Mouse (Mus musculus) urinary bladder, postnatal 10 days (tissue): ENCODE results near the gene Tldc2.

ENCODE experiments used
- DNase-seq: peaks from one replicate; pipeline ENCODE4 v3.0.0; 2022; ENCODE audit warnings: low spot score

Tldc2 gene

GRCm38 (mm10) chr2:157127370-157127769, 40.5 kb downstream of the Tldc2 start:
- DNase-seq: no peak

- DNase-seq: no peak
Observed at GRCm38 (mm10) chr2:157128072-157128471, 41.2 kb downstream of the Tldc2 start.

- DNase-seq: no peak
Observed at GRCm38 (mm10) chr2:157129096-157129495, 42.2 kb downstream of the Tldc2 start.

GRCm38 (mm10) chr2:157129601-157130164, 42.8 kb downstream of the Tldc2 start:
- DNase-seq: no peak

GRCm38 (mm10) chr2:157130813-157131514, 44.1 kb downstream of the Tldc2 start:
- no peak for DNase-seq

GRCm38 (mm10) chr2:157132086-157132485, 45.2 kb downstream of the Tldc2 start:
- no peak for DNase-seq

- DNase-seq: no peak
Observed at GRCm38 (mm10) chr2:157132686-157133540, 46.1 kb downstream of the Tldc2 start.

GRCm38 (mm10) chr2:157133769-157134478, 47.1 kb downstream of the Tldc2 start:
- DNase-seq: no peak

GRCm38 (mm10) chr2:157134479-157134931, 47.6 kb downstream of the Tldc2 start:
- DNase-seq: no peak

GRCm38 (mm10) chr2:157135014-157135413, 48.2 kb downstream of the Tldc2 start, which contains the start of gene Samhd1:
Samhd1 (minus strand) TSS chr2:157135265.
- DNase-seq: peak; percentile 80

GRCm38 (mm10) chr2:157135529-157136120, 48.8 kb downstream of the Tldc2 start:
- DNase-seq: no peak

GRCm38 (mm10) chr2:157136176-157136575, 49.3 kb downstream of the Tldc2 start:
- no peak for DNase-seq

GRCm38 (mm10) chr2:157136646-157137045, 49.8 kb downstream of the Tldc2 start:
- DNase-seq: no peak

- no peak for DNase-seq
Observed at GRCm38 (mm10) chr2:157137959-157138731, 51.3 kb downstream of the Tldc2 start.

GRCm38 (mm10) chr2:157138808-157139207, 52.0 kb downstream of the Tldc2 start:
- no peak for DNase-seq

- DNase-seq: no peak
Observed at GRCm38 (mm10) chr2:157139251-157139802, 52.5 kb downstream of the Tldc2 start.

- DNase-seq: no peak
Observed at GRCm38 (mm10) chr2:157141962-157142361, 55.1 kb downstream of the Tldc2 start.

- no peak for DNase-seq
Observed at GRCm38 (mm10) chr2:157144132-157144531, 57.3 kb downstream of the Tldc2 start.

- DNase-seq: no peak
Observed at GRCm38 (mm10) chr2:157145173-157145572, 58.3 kb downstream of the Tldc2 start.
